Comparison of ENCODE assay signal across 8 mouse cellular contexts in genomic region chr13:37946734-37947133, GRCm38 (mm10). TPM values are rescaled to one million over a fixed set of nuclear protein-coding genes. Genes with fewer than 3 reads are reported as not detected.
DNase-seq lines count a peak whose midpoint lies in the region; ATAC-seq and TF ChIP-seq lines count a peak whose summit lies in the region.
"Had no signal": no experiment of that assay in that cellular context is flagged by ENCODE, and none has a peak within 500 bp of the region (broad histone marks: within the 10 kb centered on the region; RNA-seq: fewer than 3 reads in every experiment).

No protein-coding gene starts in this region.

- no peak overlapping the region for H3K4me2 ChIP-seq in limb, embryonic 11.5 days (ENCODE audit: low read depth, severe bottlenecking)
- no peak overlapping the region for H3K4me2 ChIP-seq in midbrain, embryonic 16.5 days (ENCODE audit: low read length)

- H3K9ac ChIP-seq in heart, adult 2 months (ENCODE audit: low read depth, low read length): no peak overlapping the region
- H3K9ac ChIP-seq in limb, embryonic 11.5 days (ENCODE audit: low read length): no peak overlapping the region
- no peak overlapping the region for H3K9ac ChIP-seq in midbrain, embryonic 16.5 days (ENCODE audit: low read depth, low read length)

- TF ChIP-seq EP300 in heart, adult 2 months (IDR thresholded peaks at IDR 0.05; ENCODE audit: insufficient read depth, low read depth, low read length): no peak

- no peak overlapping the region for H3K4me3 ChIP-seq in heart, adult 2 months
- H3K4me3 ChIP-seq in limb, embryonic 11.5 days (ENCODE audit: low read depth, low read length): no peak overlapping the region
- H3K4me3 ChIP-seq in midbrain, embryonic 16.5 days (ENCODE audit: low read depth, low read length): no peak overlapping the region

- no peaks in the 10 kb centered on the region for H3K9me3 ChIP-seq in limb, embryonic 11.5 days (ENCODE audit: control insufficient read depth, low read length)
- H3K9me3 ChIP-seq in midbrain, embryonic 16.5 days (replicated peaks; ENCODE audit: control insufficient read depth, low read length, poor library complexity, severe bottlenecking): no peaks in the 10 kb centered on the region

- no peaks in the 10 kb centered on the region for H3K79me2 ChIP-seq in heart, adult 2 months (replicated peaks; ENCODE audit: control insufficient read depth, insufficient read depth, low read length)

- no peak for ATAC-seq in limb, embryonic 11.5 days (ENCODE audit: insufficient number of reproducible peaks, low FRiP score, low TSS enrichment, low read depth)
- ATAC-seq in midbrain, embryonic 16.5 days: peak; percentile 57

- H3K4me1 ChIP-seq in heart, adult 2 months (ENCODE audit: control insufficient read depth, insufficient read depth, low read length): peaks cover under 1% of the 10 kb centered on the region; the same call in 1 of the 2 replicates
- no peaks in the 10 kb centered on the region for H3K4me1 ChIP-seq in limb, embryonic 11.5 days (ENCODE audit: control insufficient read depth, insufficient read depth, low read length)
- no peaks in the 10 kb centered on the region for H3K4me1 ChIP-seq in midbrain, embryonic 16.5 days (ENCODE audit: control insufficient read depth, insufficient read depth, low read length)

- no peak overlapping the region for H3K27ac ChIP-seq in heart, adult 2 months
- H3K27ac ChIP-seq in limb, embryonic 11.5 days (replicated peaks; ENCODE audit: low read depth, low read length): no peak overlapping the region
- H3K27ac ChIP-seq in midbrain, embryonic 16.5 days (ENCODE audit: low read length): no peak overlapping the region
- H3K27ac ChIP-seq: macrophage had no signal

- TF ChIP-seq CTCF in heart, adult 2 months (IDR thresholded peaks at IDR 0.05): peak; percentile 92

- peak; percentile 89 for DNase-seq in adrenal gland, postnatal 14 days
- DNase-seq in embryo, embryonic 11.5 days (ENCODE audit: low read depth, low spot score): peak; percentile 63
- peak; percentile 78 to 88 for DNase-seq in heart, adult 2 months
- peak; percentile 72 to 90 for DNase-seq in kidney, adult 8-10 months
- peak; percentile 93 for DNase-seq in limb, embryonic 11.5 days (ENCODE audit: low spot score)
- DNase-seq in spleen, adult 18-20 months: peak; percentile 63 to 85

- TF ChIP-seq POLR2A in heart, adult 2 months (IDR thresholded peaks at IDR 0.05; ENCODE audit: insufficient read depth, low read depth, low read length): no peak

- H3K36me3 ChIP-seq in heart, adult 2 months (ENCODE audit: control insufficient read depth, insufficient read depth, low read length): peaks cover 7% of the 10 kb centered on the region
- peaks cover 10% of the 10 kb centered on the region; the same call in 1 of the 2 replicates for H3K36me3 ChIP-seq in limb, embryonic 11.5 days (ENCODE audit: control insufficient read depth, insufficient read depth, low read length)
- no peaks in the 10 kb centered on the region for H3K36me3 ChIP-seq in midbrain, embryonic 16.5 days (ENCODE audit: control insufficient read depth, insufficient read depth, low read length)

- 27% methylated on average over 6 of the region's 6 CpGs for WGBS in heart, adult 2 months
- 18% methylated on average over 6 of the region's 6 CpGs for whole genome bisulfite sequencing in limb, embryonic 11.5 days
- WGBS in midbrain, embryonic 16.5 days: 21% methylated on average over 6 of the region's 6 CpGs

- intact Hi-C loops in heart, adult 2 months (cut with DNase I): loop anchor here (5.0 kb wide), 1 partner anchor 324 kb away; no protein-coding TSS in a partner anchor

- H3K27me3 ChIP-seq in heart, adult 2 months (ENCODE audit: control insufficient read depth, insufficient read depth, low read length): no peaks in the 10 kb centered on the region
- H3K27me3 ChIP-seq in limb, embryonic 11.5 days (ENCODE audit: control insufficient read depth, insufficient read depth, low read length): no peaks in the 10 kb centered on the region
- no peaks in the 10 kb centered on the region for H3K27me3 ChIP-seq in midbrain, embryonic 16.5 days (ENCODE audit: control insufficient read depth, insufficient read depth, low read depth, low read length)

RNA-seq across cellular contexts. Expression of gene Ssr1, which starts 47.3 kb away (rescaled TPM):
- total RNA-seq in adrenal gland, postnatal 14 days (2021): 131 and 135 TPM in 2 replicates
- total RNA-seq in heart, adult 2 months (2021): 10 to 100 TPM; 41.7 to 44.9 TPM
- polyA plus RNA-seq in heart, adult 2 months (2012; rRNA removed): 10.0 and 17.2 TPM in 2 replicates
- polyA plus RNA-seq in limb, embryonic 11.5 days (2014; fragmentation: Nextera tagmentation; extraction: Ambion mirVana): 123 and 126 TPM in 2 replicates
- 69.2 and 71.1 TPM in 2 replicates for polyA plus RNA-seq in midbrain, embryonic 16.5 days (2015; fragmentation: Nextera tagmentation; extraction: Ambion mirVana)
